In the genomic region with DNA sequence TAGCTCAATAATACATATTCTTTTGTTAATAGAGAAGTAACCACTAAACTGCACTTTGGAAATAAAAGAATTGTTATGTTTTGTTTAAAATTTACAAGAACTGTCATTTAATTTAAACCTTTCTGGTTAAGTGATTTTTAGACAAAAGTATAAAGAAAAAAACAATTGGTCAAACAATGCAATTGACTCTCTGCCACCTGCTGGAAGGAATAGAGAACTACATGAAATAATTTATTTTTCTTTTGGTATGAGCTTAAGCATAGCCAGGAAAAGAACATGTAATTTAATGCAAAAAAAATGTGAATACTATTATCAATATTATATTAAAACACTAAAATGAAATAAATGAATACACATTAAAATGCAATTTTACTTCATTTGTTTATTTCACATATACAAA, we compare ENCODE assay signal across 12 mouse cellular contexts.
DNase-seq lines count a peak whose midpoint lies in the region; ATAC-seq and TF ChIP-seq lines count a peak whose summit lies in the region.
"Had no signal": no experiment of that assay in that cellular context is flagged by ENCODE, and none has a peak within 500 bp of the region (broad histone marks: within the 10 kb centered on the region; RNA-seq: fewer than 3 reads in every experiment).

No protein-coding gene starts in this region.

- H3K4me1 ChIP-seq in forebrain, embryonic 12.5 days, result no peaks in the 10 kb centered on the region
- H3K4me1 ChIP-seq in forebrain, embryonic 15.5 days, result no peaks in the 10 kb centered on the region
- H3K4me1 ChIP-seq in liver, adult 2 months (ENCODE audit: control insufficient read depth, insufficient read depth, low read length), result no peaks in the 10 kb centered on the region
- H3K4me1 ChIP-seq in liver, embryonic 12.5 days, result no peaks in the 10 kb centered on the region
- H3K4me1 ChIP-seq: midbrain, embryonic 15.5 days had no signal

- H3K79me2 ChIP-seq in liver, adult 2 months (ENCODE audit: control insufficient read depth, insufficient read depth, low read length), result no peaks in the 10 kb centered on the region

- ATAC-seq in forebrain, embryonic 12.5 days (ENCODE audit: low FRiP score), result 0 out of 2 replicates have a peak, but pooled peaks have one; percentile 9
- no peak for ATAC-seq in forebrain, embryonic 15.5 days (replicated peaks)
- no peak for ATAC-seq in liver, embryonic 12.5 days
- ATAC-seq: midbrain, embryonic 15.5 days had no signal

- peak; percentile 10 for DNase-seq in liver, adult 2 months (ENCODE audit: extremely low read depth, low read depth, low spot score)
- peak; percentile 21 for DNase-seq in R1 (ENCODE audit: low read depth, low spot score)
- DNase-seq in retina, postnatal 1 day, result peak; percentile 30
- no peak for DNase-seq in adrenal gland, adult (ENCODE audit: inconsistent age in 2 of 2, low spot score in 1 of 2)
- DNase-seq in thymus, postnatal 36 days, result no peak
- DNase-seq: adrenal gland, postnatal 25 days; kidney, adult 11 months had no signal

- no peak overlapping the region for H3K9ac ChIP-seq in forebrain, embryonic 12.5 days
- H3K9ac ChIP-seq in forebrain, embryonic 15.5 days (replicated peaks), result no peak overlapping the region
- no peak overlapping the region for H3K9ac ChIP-seq in liver, adult 2 months (ENCODE audit: low read depth, low read length)
- H3K9ac ChIP-seq in liver, embryonic 12.5 days, result no peak overlapping the region
- H3K9ac ChIP-seq: midbrain, embryonic 15.5 days had no signal

- H3K4me2 ChIP-seq in forebrain, embryonic 12.5 days, result no peak overlapping the region
- no peak overlapping the region for H3K4me2 ChIP-seq in forebrain, embryonic 15.5 days (replicated peaks)
- no peak overlapping the region for H3K4me2 ChIP-seq in liver, embryonic 12.5 days
- H3K4me2 ChIP-seq: heart, embryonic 11.5 days; midbrain, embryonic 15.5 days had no signal

- H3K9me3 ChIP-seq in forebrain, embryonic 12.5 days, result no peaks in the 10 kb centered on the region
- H3K9me3 ChIP-seq in forebrain, embryonic 15.5 days, result no peaks in the 10 kb centered on the region
- no peaks in the 10 kb centered on the region for H3K9me3 ChIP-seq in liver, embryonic 12.5 days (replicated peaks)
- H3K9me3 ChIP-seq: midbrain, embryonic 15.5 days had no signal

- H3K36me3 ChIP-seq in forebrain, embryonic 12.5 days (replicated peaks), result no peaks in the 10 kb centered on the region
- no peaks in the 10 kb centered on the region for H3K36me3 ChIP-seq in forebrain, embryonic 15.5 days
- H3K36me3 ChIP-seq in liver, adult 2 months (ENCODE audit: control insufficient read depth, insufficient read depth, low read length), result no peaks in the 10 kb centered on the region
- no peaks in the 10 kb centered on the region for H3K36me3 ChIP-seq in liver, embryonic 12.5 days
- H3K36me3 ChIP-seq: midbrain, embryonic 15.5 days had no signal

- peak; percentile 22; the same call in 1 of the 2 replicates for TF ChIP-seq CTCF in liver, adult 2 months (IDR thresholded peaks at IDR 0.05; ENCODE audit: low read depth, low read length)

- H3K4me3 ChIP-seq in forebrain, embryonic 12.5 days (replicated peaks), result no peak overlapping the region
- H3K4me3 ChIP-seq in forebrain, embryonic 15.5 days, result no peak overlapping the region
- no peak overlapping the region for H3K4me3 ChIP-seq in liver, adult 2 months (ENCODE audit: insufficient read depth, low read depth, low read length)
- no peak overlapping the region for H3K4me3 ChIP-seq in liver, embryonic 12.5 days
- H3K4me3 ChIP-seq: midbrain, embryonic 15.5 days had no signal

- no peak for TF ChIP-seq POLR2A in liver, adult 2 months (IDR thresholded peaks at IDR 0.05; ENCODE audit: extremely low read depth, insufficient read depth, low read length)

- no peak overlapping the region for H3K27ac ChIP-seq in forebrain, embryonic 12.5 days
- no peak overlapping the region for H3K27ac ChIP-seq in forebrain, embryonic 15.5 days (replicated peaks)
- no peak overlapping the region for H3K27ac ChIP-seq in liver, adult 2 months (replicated peaks; ENCODE audit: insufficient read depth, low read depth, low read length)
- H3K27ac ChIP-seq in liver, embryonic 12.5 days, result no peak overlapping the region
- H3K27ac ChIP-seq: midbrain, embryonic 15.5 days had no signal

- no peaks in the 10 kb centered on the region for H3K27me3 ChIP-seq in forebrain, embryonic 12.5 days
- H3K27me3 ChIP-seq in forebrain, embryonic 15.5 days, result no peaks in the 10 kb centered on the region
- no peaks in the 10 kb centered on the region for H3K27me3 ChIP-seq in liver, adult 2 months (ENCODE audit: control insufficient read depth, insufficient read depth, low read length)
- no peaks in the 10 kb centered on the region for H3K27me3 ChIP-seq in liver, embryonic 12.5 days (replicated peaks)
- H3K27me3 ChIP-seq: midbrain, embryonic 15.5 days had no signal

Comparison
In these comparisons a context has a peak if more than half of its experiments do, and no peak if none do; other contexts are left out.
1. DNase-seq: peak in liver, adult 2 months (single experiment), R1 (single experiment) and retina, postnatal 1 day (single experiment); none in adrenal gland, adult (0 of 2) and thymus, postnatal 36 days (0 of 2).